In genomic region chr2:138099777-138100176, GRCm38 (mm10) we compare ENCODE assay signal across 21 mouse cellular contexts.
DNase-seq lines count a peak whose midpoint lies in the region; ATAC-seq lines count a peak whose summit lies in the region.
"Had no signal": no experiment of that assay in that cellular context is flagged by ENCODE, and none has a peak within 500 bp of the region (broad histone marks: within the 10 kb centered on the region; RNA-seq: fewer than 3 reads in every experiment).

No protein-coding gene starts in this region.

- no peaks in the 10 kb centered on the region for H3K27me3 ChIP-seq in stomach, embryonic 16.5 days (ENCODE audit: control insufficient read depth, insufficient read depth, low read length)
- H3K27me3 ChIP-seq: forebrain, embryonic 12.5 days; heart, embryonic 13.5 days; hindbrain, embryonic 15.5 days; kidney, embryonic 15.5 days; megakaryocyte, embryonic 14.5 days had no signal

- no peak overlapping the region for H3K9ac ChIP-seq in stomach, embryonic 16.5 days (ENCODE audit: low read length)
- H3K9ac ChIP-seq: forebrain, embryonic 12.5 days; heart, embryonic 13.5 days; hindbrain, embryonic 15.5 days; kidney, embryonic 15.5 days had no signal

- no peak overlapping the region for H3K4me2 ChIP-seq in stomach, embryonic 16.5 days (ENCODE audit: low read depth, low read length)
- H3K4me2 ChIP-seq: forebrain, embryonic 12.5 days; heart, embryonic 13.5 days; hindbrain, embryonic 15.5 days; kidney, embryonic 15.5 days; liver, embryonic 11.5 days had no signal

- DNase-seq in layer of hippocampus, adult 9-11 months = peak; percentile 70
- DNase-seq in layer of hippocampus, postnatal 25 days (ENCODE audit: extremely low spot score in 1 of 2, low spot score in 1 of 2) = no peak
- peak; percentile 37 to 39 for DNase-seq in right cerebral cortex, adult 2 months (ENCODE audit: low spot score in 2 of 2)
- DNase-seq in right cerebral cortex, postnatal 14 days = no peak
- peak; percentile 95 for DNase-seq in fat pad, adult 2 months (ENCODE audit: extremely low read depth, low read depth, low spot score)
- DNase-seq in adrenal gland, adult 8-10 months = no peak
- DNase-seq: cerebellum, postnatal 10 days; gastrocnemius, adult 2 months; heart, adult 11 months; heart, postnatal 36 days; lung, adult 2 months; thymus, postnatal 36 days had no signal

- peak; percentile 92; the same call in 1 of the 2 replicates for ATAC-seq in stomach, embryonic 16.5 days (ENCODE audit: insufficient read depth, low FRiP score)
- ATAC-seq: intestine, embryonic 16.5 days; midbrain, embryonic 16.5 days had no signal

- no peak overlapping the region for H3K27ac ChIP-seq in stomach, embryonic 16.5 days (ENCODE audit: low read length)
- H3K27ac ChIP-seq: forebrain, embryonic 12.5 days; gastrocnemius, adult 2 months; heart, embryonic 13.5 days; hindbrain, embryonic 15.5 days; kidney, embryonic 15.5 days had no signal

- H3K36me3 ChIP-seq in stomach, embryonic 16.5 days (ENCODE audit: control insufficient read depth, insufficient read depth, low read length) = no peaks in the 10 kb centered on the region
- H3K36me3 ChIP-seq: forebrain, embryonic 12.5 days; heart, embryonic 13.5 days; hindbrain, embryonic 15.5 days; kidney, embryonic 15.5 days had no signal

- WGBS in stomach, embryonic 16.5 days = 61% methylated on average over 2 of the region's 2 CpGs

- H3K9me3 ChIP-seq in stomach, embryonic 16.5 days (replicated peaks; ENCODE audit: control insufficient read depth, low read length) = no peaks in the 10 kb centered on the region
- H3K9me3 ChIP-seq: forebrain, embryonic 12.5 days; heart, embryonic 13.5 days; hindbrain, embryonic 15.5 days; kidney, embryonic 15.5 days; megakaryocyte, embryonic 14.5 days had no signal

- H3K4me1 ChIP-seq in stomach, embryonic 16.5 days (ENCODE audit: control insufficient read depth, insufficient read depth, low read length) = no peaks in the 10 kb centered on the region
- H3K4me1 ChIP-seq: forebrain, embryonic 12.5 days; heart, embryonic 13.5 days; hindbrain, embryonic 15.5 days; kidney, embryonic 15.5 days; megakaryocyte, embryonic 14.5 days had no signal

- no peak overlapping the region for H3K4me3 ChIP-seq in stomach, embryonic 16.5 days (replicated peaks; ENCODE audit: low read length)
- H3K4me3 ChIP-seq: forebrain, embryonic 12.5 days; gastrocnemius, adult 2 months; heart, embryonic 13.5 days; hindbrain, embryonic 15.5 days; kidney, embryonic 15.5 days; megakaryocyte, embryonic 14.5 days had no signal

Comparison
In these comparisons a context has a peak if more than half of its experiments do, and no peak if none do; other contexts are left out.
1. DNase-seq: peak in layer of hippocampus, adult 9-11 months (single experiment), right cerebral cortex, adult 2 months (2 of 2) and fat pad, adult 2 months (single experiment); none in layer of hippocampus, postnatal 25 days (0 of 2), right cerebral cortex, postnatal 14 days (single experiment) and adrenal gland, adult 8-10 months (single experiment).